Mouse (Mus musculus) embryonic facial prominence, embryonic 12.5 days (tissue): Measurements from ENCODE around the gene Gkn3. TPM values are rescaled to one million over a fixed set of nuclear protein-coding genes. Genes with fewer than 3 reads are reported as not detected.

ENCODE experiments used
- ATAC-seq: fragments of 200-750 bp; cut with Nextera tagmentation; 2 replicates; pipeline ENCODE4 v1.8.0; 2017; ENCODE audit not compliant: insufficient number of reproducible peaks, insufficient read depth, low FRiP score, low TSS enrichment
- H3K27ac ChIP-seq: fragments of 300-500 bp; sonication (generic); 2 replicates; pipeline ENCODE4 v1.5.1; 2016; ENCODE audit warnings: mild to moderate bottlenecking
- H3K27me3 ChIP-seq: fragments of 300-500 bp; sonication (generic); 2 replicates; pipeline ENCODE4 v1.6.1; 2016; ENCODE audit warnings: mild to moderate bottlenecking, moderate library complexity
- H3K36me3 ChIP-seq: fragments of 300-500 bp; sonication (generic); 2 replicates; pipeline ENCODE4 v1.6.1; 2016; ENCODE audit warnings: mild to moderate bottlenecking
- H3K4me1 ChIP-seq: fragments of 300-500 bp; sonication (generic); 2 replicates; pipeline ENCODE4 v1.6.1; 2016
- H3K4me2 ChIP-seq: fragments of 300-500 bp; sonication (generic); replicated peaks from 2 replicates; pipeline ENCODE4 v1.6.1; 2016; ENCODE audit warnings: mild to moderate bottlenecking, moderate library complexity
- H3K4me3 ChIP-seq: fragments of 300-500 bp; sonication (generic); 2 replicates; pipeline ENCODE4 v1.5.1; 2016; ENCODE audit warnings: mild to moderate bottlenecking
- H3K9ac ChIP-seq: fragments of 300-500 bp; sonication (generic); 2 replicates; pipeline ENCODE4 v1.6.1; 2016; ENCODE audit warnings: mild to moderate bottlenecking, moderate library complexity
- H3K9me3 ChIP-seq: fragments of 300-500 bp; sonication (generic); 2 replicates; pipeline ENCODE4 v1.6.1; 2016; ENCODE audit warnings: mild to moderate bottlenecking, moderate library complexity
- WGBS: fragments of 180-500 bp; shearing (Covaris S2); methylation state at CpG from one replicate; pipeline ENCODE4 v1.1.7; 2016; 5-methylcytosine and 5-hydroxymethylcytosine counted together
- polyA plus RNA-seq: library from polyadenylated mRNA; unstranded; fragments of >200 nt; fragmentation: Nextera tagmentation; extraction: Ambion mirVana; gene quantifications from 2 replicates; pipeline ENCODE4 v1.2.1, GENCODE M21; 2016

The Gkn3 gene
- 0.26 TPM in 1 of 2 replicates, not detected in the other for polyA plus RNA-seq

- Histone ChIP-seq H3K9ac (no peak within 1 kb of the TSS), H3K4me1 (peaks cover 12% of the 10 kb centered on the region; the same call in 1 of the 2 replicates), H3K4me2 (no peak within 1 kb of the TSS), H3K27ac (no peak within 1 kb of the TSS), H3K9me3 (no peaks in the 10 kb centered on the region), H3K27me3 (no peaks in the 10 kb centered on the region), H3K36me3 (no peaks in the 10 kb centered on the region), H3K4me3 (no peak within 1 kb of the TSS)
- no peak for ATAC-seq
- 36% methylated on average over 7 of the region's 7 CpGs for WGBS
Measured at GRCm38 (mm10) chr6:87388877-87389276, at the start of gene Gkn3. Gene Gkn3 (minus strand): TSS chr6:87388935.

- Histone ChIP-seq H3K9me3 (no peaks in the 10 kb centered on the region), H3K9ac (no peak overlapping the region), H3K4me3 (no peak overlapping the region), H3K36me3 (no peaks in the 10 kb centered on the region), H3K4me2 (no peak overlapping the region), H3K27me3 (no peaks in the 10 kb centered on the region), H3K27ac (no peak overlapping the region), H3K4me1 (no peaks in the 10 kb centered on the region)
- WGBS, result 82% methylated on average over 8 of the region's 8 CpGs
- no peak for ATAC-seq
Measured at GRCm38 (mm10) chr6:87436745-87437144, 48.0 kb upstream of the Gkn3 start.

GRCm38 (mm10) chr6:87435791-87436190 is 47.1 kb upstream of the Gkn3 start:
- 82% methylated on average over 2 of the region's 3 CpGs for WGBS
- no peak overlapping the region for H3K4me2 ChIP-seq
- no peaks in the 10 kb centered on the region for H3K27me3 ChIP-seq
- H3K36me3 ChIP-seq, result no peaks in the 10 kb centered on the region
- H3K4me1 ChIP-seq, result no peaks in the 10 kb centered on the region
- H3K9me3 ChIP-seq, result no peaks in the 10 kb centered on the region
- ATAC-seq, result no peak
- H3K27ac ChIP-seq, result no peak overlapping the region
- H3K9ac ChIP-seq, result no peak overlapping the region
- no peak overlapping the region for H3K4me3 ChIP-seq

GRCm38 (mm10) chr6:87428487-87429044 is 39.8 kb upstream of the Gkn3 start, which contains the start of gene Bmp10:
Gene Bmp10 (plus strand): TSS chr6:87428994.
- Histone ChIP-seq H3K27me3 (no peaks in the 10 kb centered on the region), H3K4me1 (no peaks in the 10 kb centered on the region), H3K27ac (no peak within 1 kb of the TSS), H3K9ac (no peak within 1 kb of the TSS), H3K9me3 (no peaks in the 10 kb centered on the region), H3K4me3 (no peak within 1 kb of the TSS), H3K36me3 (no peaks in the 10 kb centered on the region), H3K4me2 (no peak within 1 kb of the TSS)
- ATAC-seq, result no peak
- WGBS, result 67% methylated on average over 7 of the region's 7 CpGs

- H3K4me2 ChIP-seq, result no peak overlapping the region
- H3K4me1 ChIP-seq, result no peaks in the 10 kb centered on the region
- H3K27ac ChIP-seq, result no peak overlapping the region
- H3K4me3 ChIP-seq, result no peak overlapping the region
- H3K9me3 ChIP-seq, result no peaks in the 10 kb centered on the region
- WGBS, result 63% methylated on average over 8 of the region's 8 CpGs
- H3K36me3 ChIP-seq, result no peaks in the 10 kb centered on the region
- no peak overlapping the region for H3K9ac ChIP-seq
- H3K27me3 ChIP-seq, result no peaks in the 10 kb centered on the region
- ATAC-seq, result no peak
Measured at GRCm38 (mm10) chr6:87427616-87428015, 38.9 kb upstream of the Gkn3 start.

- Histone ChIP-seq H3K4me1 (no peaks in the 10 kb centered on the region), H3K36me3 (no peaks in the 10 kb centered on the region), H3K4me3 (no peak overlapping the region), H3K27ac (no peak overlapping the region), H3K27me3 (no peaks in the 10 kb centered on the region), H3K9ac (no peak overlapping the region), H3K9me3 (no peaks in the 10 kb centered on the region), H3K4me2 (no peak overlapping the region)
- ATAC-seq, result no peak
- 77% methylated on average over 5 of the region's 5 CpGs for whole genome bisulfite sequencing
Measured at GRCm38 (mm10) chr6:87426954-87427353, 38.2 kb upstream of the Gkn3 start.

- Histone ChIP-seq H3K4me3 (no peak overlapping the region), H3K9me3 (no peaks in the 10 kb centered on the region), H3K27ac (no peak overlapping the region), H3K4me1 (no peaks in the 10 kb centered on the region), H3K36me3 (no peaks in the 10 kb centered on the region), H3K4me2 (no peak overlapping the region), H3K9ac (no peak overlapping the region), H3K27me3 (no peaks in the 10 kb centered on the region)
- ATAC-seq, result no peak
- WGBS, result 76% methylated on average over 19 of the region's 19 CpGs
Measured at GRCm38 (mm10) chr6:87424037-87424816, 35.5 kb upstream of the Gkn3 start.

- Histone ChIP-seq H3K4me1 (no peaks in the 10 kb centered on the region), H3K27me3 (no peaks in the 10 kb centered on the region), H3K4me3 (no peak overlapping the region), H3K4me2 (no peak overlapping the region), H3K27ac (no peak overlapping the region), H3K36me3 (no peaks in the 10 kb centered on the region), H3K9me3 (no peaks in the 10 kb centered on the region), H3K9ac (no peak overlapping the region)
- 80% methylated on average over 7 of the region's 7 CpGs for WGBS
- no peak for ATAC-seq
Measured at GRCm38 (mm10) chr6:87422304-87422703, 33.6 kb upstream of the Gkn3 start.

GRCm38 (mm10) chr6:87412011-87412410 is 23.3 kb upstream of the Gkn3 start:
- no peak for ATAC-seq
- Histone ChIP-seq H3K4me1 (no peaks in the 10 kb centered on the region), H3K9me3 (no peaks in the 10 kb centered on the region), H3K27ac (no peak overlapping the region), H3K9ac (no peak overlapping the region), H3K4me3 (no peak overlapping the region), H3K4me2 (no peak overlapping the region), H3K27me3 (no peaks in the 10 kb centered on the region), H3K36me3 (no peaks in the 10 kb centered on the region)
- 32% methylated on average over 3 of the region's 3 CpGs for WGBS

GRCm38 (mm10) chr6:87401456-87401855 is 12.7 kb upstream of the Gkn3 start:
- Histone ChIP-seq H3K4me2 (no peak overlapping the region), H3K27ac (no peak overlapping the region), H3K4me3 (no peak overlapping the region), H3K36me3 (no peaks in the 10 kb centered on the region), H3K9me3 (no peaks in the 10 kb centered on the region), H3K27me3 (no peaks in the 10 kb centered on the region), H3K4me1 (0 out of 2 replicates have a peak, but pooled peaks cover 3% of the 10 kb centered on the region), H3K9ac (no peak overlapping the region)
- ATAC-seq, result no peak
- 67% methylated on average over 6 of the region's 6 CpGs for WGBS

GRCm38 (mm10) chr6:87399886-87400566 is 11.3 kb upstream of the Gkn3 start:
- Histone ChIP-seq H3K9ac (no peak overlapping the region), H3K4me2 (no peak overlapping the region), H3K4me1 (0 out of 2 replicates have a peak, but pooled peaks cover 3% of the 10 kb centered on the region), H3K27me3 (no peaks in the 10 kb centered on the region), H3K36me3 (no peaks in the 10 kb centered on the region), H3K27ac (no peak overlapping the region), H3K4me3 (no peak overlapping the region), H3K9me3 (no peaks in the 10 kb centered on the region)
- 57% methylated on average over 4 of the region's 4 CpGs for WGBS
- no peak for ATAC-seq

GRCm38 (mm10) chr6:87399137-87399536 is 10.4 kb upstream of the Gkn3 start:
- under 1% methylated on average over 5 of the region's 5 CpGs for WGBS
- H3K27ac ChIP-seq, result no peak overlapping the region
- no peaks in the 10 kb centered on the region for H3K9me3 ChIP-seq
- ATAC-seq, result no peak
- no peak overlapping the region for H3K9ac ChIP-seq
- no peaks in the 10 kb centered on the region for H3K27me3 ChIP-seq
- H3K4me1 ChIP-seq, result 0 out of 2 replicates have a peak, but pooled peaks cover 3% of the 10 kb centered on the region
- no peak overlapping the region for H3K4me2 ChIP-seq
- no peaks in the 10 kb centered on the region for H3K36me3 ChIP-seq
- H3K4me3 ChIP-seq, result no peak overlapping the region
